ENCODE assay signal across 7 mouse cellular contexts in genomic region chr9:109931257-109932171, GRCm38 (mm10). TPM values are rescaled to one million over a fixed set of nuclear protein-coding genes. Genes with fewer than 3 reads are reported as not detected.
A peak's percentile ranks its signal among the peaks of the same experiment; 100 is the strongest.
DNase-seq lines count a peak whose midpoint lies in the region; ATAC-seq and TF ChIP-seq lines count a peak whose summit lies in the region.

Gene Map4, plus strand, starts transcription at chr9:109931460.

- WGBS in intestine, postnatal 0 days = under 1% methylated on average over 84 of the region's 94 CpGs
- WGBS in midbrain, embryonic 12.5 days = under 1% methylated on average over 92 of the region's 94 CpGs
- under 1% methylated on average over 94 of the region's 94 CpGs for WGBS in small intestine, adult 2 months

- H3K27me3 ChIP-seq in intestine, postnatal 0 days (replicated peaks; ENCODE audit: control insufficient read depth, insufficient read depth, low read length) = no peaks in the 10 kb centered on the region
- H3K27me3 ChIP-seq in midbrain, embryonic 12.5 days = no peaks in the 10 kb centered on the region
- no peaks in the 10 kb centered on the region for H3K27me3 ChIP-seq in small intestine, adult 2 months (ENCODE audit: control insufficient read depth, insufficient read depth, low read length)

- H3K36me3 ChIP-seq in intestine, postnatal 0 days (ENCODE audit: control insufficient read depth, insufficient read depth) = no peaks in the 10 kb centered on the region
- no peaks in the 10 kb centered on the region for H3K36me3 ChIP-seq in midbrain, embryonic 12.5 days
- no peaks in the 10 kb centered on the region for H3K36me3 ChIP-seq in small intestine, adult 2 months (ENCODE audit: control insufficient read depth, insufficient read depth, low read length)

- no peaks in the 10 kb centered on the region for H3K4me1 ChIP-seq in intestine, postnatal 0 days (replicated peaks; ENCODE audit: control insufficient read depth, insufficient read depth, low read length)
- H3K4me1 ChIP-seq in midbrain, embryonic 12.5 days = peaks cover 11% of the 10 kb centered on the region
- no peaks in the 10 kb centered on the region for H3K4me1 ChIP-seq in small intestine, adult 2 months (ENCODE audit: control insufficient read depth, insufficient read depth, insufficient read length, low read length)

- H3K9me3 ChIP-seq in intestine, postnatal 0 days (ENCODE audit: control insufficient read depth) = no peaks in the 10 kb centered on the region
- H3K9me3 ChIP-seq in midbrain, embryonic 12.5 days = no peaks in the 10 kb centered on the region

- DNase-seq in adrenal gland, adult 8-10 months = peak; percentile 97
- peak; percentile 96 for DNase-seq in embryo, embryonic 9.5 days (ENCODE audit: extremely low spot score)
- DNase-seq in gonadal fat pad, adult 2 months (ENCODE audit: low read depth) = no peak
- peak; percentile 98 for DNase-seq in left cerebral cortex, postnatal 4 days

- peak within 1 kb of the TSS; percentile 87 for H3K4me3 ChIP-seq in intestine, postnatal 0 days (ENCODE audit: low read depth, low read length)
- peak within 1 kb of the TSS; percentile 89 for H3K4me3 ChIP-seq in midbrain, embryonic 12.5 days
- H3K4me3 ChIP-seq in small intestine, adult 2 months (ENCODE audit: low read depth, low read length) = peak within 1 kb of the TSS; percentile 86

- TF ChIP-seq CTCF in intestine, postnatal 0 days (IDR thresholded peaks at IDR 0.05; ENCODE audit: low read depth) = peak; percentile 76
- TF ChIP-seq CTCF in small intestine, adult 2 months (IDR thresholded peaks at IDR 0.05; ENCODE audit: extremely low read depth, insufficient read length, insufficient replicate concordance, low read depth, low read length) = no peak

- intact Hi-C loops in left cerebral cortex, postnatal 4 days (cut with DNase I) = loop anchor here (5.0 kb wide), 1 partner anchor 39 kb away; no protein-coding TSS in a partner anchor

- H3K4me2 ChIP-seq in intestine, postnatal 0 days (replicated peaks; ENCODE audit: low read depth) = peak within 1 kb of the TSS; percentile 90
- H3K4me2 ChIP-seq in midbrain, embryonic 12.5 days (replicated peaks) = peak within 1 kb of the TSS; percentile 81

- peak; percentile 99 for ATAC-seq in intestine, postnatal 0 days
- ATAC-seq in midbrain, embryonic 12.5 days (ENCODE audit: low FRiP score, low read depth) = peak; percentile 98

- H3K9ac ChIP-seq in intestine, postnatal 0 days (ENCODE audit: low read depth, low read length) = peak within 1 kb of the TSS; percentile 90
- H3K9ac ChIP-seq in midbrain, embryonic 12.5 days (replicated peaks) = peak within 1 kb of the TSS; percentile 92

- H3K27ac ChIP-seq in intestine, postnatal 0 days (ENCODE audit: low read depth, low read length) = peak within 1 kb of the TSS; percentile 93
- H3K27ac ChIP-seq in midbrain, embryonic 12.5 days (replicated peaks) = peak within 1 kb of the TSS; percentile 97
- peak within 1 kb of the TSS; percentile 84 for H3K27ac ChIP-seq in small intestine, adult 2 months (ENCODE audit: insufficient read depth, low read depth, low read length)

- peak; percentile 61; the same call in 1 of the 2 replicates for TF ChIP-seq POLR2A in small intestine, adult 2 months (IDR thresholded peaks at IDR 0.05; ENCODE audit: low read depth, low read length)

RNA-seq across cellular contexts. Expression of gene Map4, which starts in this region (rescaled TPM):
- 100 to 1,000 TPM in 2 of 4 experiments, 10 to 100 TPM in 2; 75.9 to 139 (median 108) TPM for total RNA-seq in adrenal gland, adult 8-10 months (2022)
- 103 and 120 TPM in 2 replicates for polyA plus RNA-seq in gonadal fat pad, adult 2 months (2012; rRNA removed)
- 26.0 and 28.4 TPM in 2 replicates for polyA plus RNA-seq in intestine, postnatal 0 days (2015; fragmentation: Nextera tagmentation; extraction: Ambion mirVana)
- 100 to 1,000 TPM; 477 to 488 TPM for total RNA-seq in left cerebral cortex, postnatal 4 days (2021)
- 109 and 117 TPM in 2 replicates for polyA plus RNA-seq in midbrain, embryonic 12.5 days (2016; fragmentation: Nextera tagmentation; extraction: Ambion mirVana)
- polyA plus RNA-seq in small intestine, adult 2 months (2012; rRNA removed) = 91.4 and 191 TPM in 2 replicates
